Mouse (Mus musculus) bone marrow macrophage, adult 2 months (primary cell): Measurements from ENCODE around the gene Tcam1.

Experiments
- CTCF ChIP-seq: IDR thresholded peaks from 2 replicates; pipeline ENCODE4 v1.5.1; 2012; ENCODE audit warnings: low read depth, mild to moderate bottlenecking, low read length, moderate library complexity
- POLR2A ChIP-seq: IDR thresholded peaks from 2 replicates; pipeline ENCODE4 v1.6.1; 2012; ENCODE audit warnings: mild to moderate bottlenecking, low read depth, low read length, borderline replicate concordance

- no peak for TF ChIP-seq CTCF
- TF ChIP-seq POLR2A, result no peak
These were observed 19.7 kb upstream of the Tcam1 start for GRCm38 (mm10) chr11:106256775-106257174.
